Mouse (Mus musculus): ENCODE data around the gene Tlr5. TPM values are rescaled to one million over a fixed set of nuclear protein-coding genes. Genes with fewer than 3 reads are reported as not detected.

Gene Tlr5
- total and polyA plus RNA-seq, 3 experiments = not detected

DNA sequence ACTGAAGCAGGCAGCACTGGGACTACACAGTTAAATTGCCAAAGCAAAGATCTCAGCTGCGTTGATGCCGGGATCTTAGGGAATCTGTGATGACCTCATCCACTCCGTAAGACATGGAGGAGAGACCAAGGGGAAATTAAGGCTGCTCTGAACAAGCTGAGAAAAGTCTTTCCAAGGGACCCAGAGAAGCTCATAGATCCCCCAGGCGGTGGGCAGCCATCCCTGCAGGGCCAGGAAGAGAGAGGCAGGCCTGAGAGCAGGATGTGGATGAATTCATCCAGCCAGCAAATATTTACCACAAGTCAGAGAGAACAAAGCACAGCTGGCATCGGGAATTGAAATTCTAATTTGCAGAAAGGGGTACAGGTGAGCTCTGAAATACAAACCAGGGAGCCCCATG, 8.7 kb downstream of the Tlr5 start:
- no peak overlapping the region for H3K27ac ChIP-seq (ENCODE audit: control insufficient read depth, low read depth, low read length)
- no peak overlapping the region for H3K4me3 ChIP-seq (ENCODE audit: control insufficient read depth in 1 of 2, insufficient read depth in 1 of 2, low read depth in 2 of 2, low read length in 2 of 2)
- no peak for DNase-seq (ENCODE audit: low read depth, low spot score)
- H3K9ac ChIP-seq (ENCODE audit: control insufficient read depth, low read depth, low read length, poor library complexity, severe bottlenecking) = no peak overlapping the region
- TF ChIP-seq HCFC1 (IDR thresholded peaks at IDR 0.05; ENCODE audit: low read depth, low read length) (no peak), BHLHE40 (IDR thresholded peaks at IDR 0.05; ENCODE audit: borderline replicate concordance, low read depth, low read length) (no peak), ETS1 (IDR thresholded peaks at IDR 0.05; ENCODE audit: low read depth, low read length) (no peak), NRF1 (IDR thresholded peaks at IDR 0.05; ENCODE audit: insufficient read depth, low read depth, low read length, poor library complexity, severe bottlenecking) (no peak), POLR2AphosphoS2 (IDR thresholded peaks at IDR 0.05; ENCODE audit: low read length) (no peak), POLR2AphosphoS5 (IDR thresholded peaks at IDR 0.05; ENCODE audit: borderline replicate concordance, low read depth, low read length) (no peak), GATA1 (IDR thresholded peaks at IDR 0.05; ENCODE audit: low read depth, low read length) (no peak), MYC (IDR thresholded peaks at IDR 0.05; ENCODE audit: low read depth, low read length) (no peak), ZMIZ1 (IDR thresholded peaks at IDR 0.05; ENCODE audit: low read depth, low read length) (no peak), NELFE (IDR thresholded peaks at IDR 0.05; ENCODE audit: low read depth, low read length) (no peak), E2F4 (IDR thresholded peaks at IDR 0.05; ENCODE audit: borderline replicate concordance, low read depth, low read length) (no peak), USF2 (IDR thresholded peaks at IDR 0.05; ENCODE audit: borderline replicate concordance in 1 of 2, insufficient read depth in 1 of 2, low read depth in 1 of 2, low read length in 2 of 2) (no peak), CHD2 (IDR thresholded peaks at IDR 0.05; ENCODE audit: low read length) (no peak), EP300 (IDR thresholded peaks at IDR 0.05; ENCODE audit: low read depth in 1 of 2, low read length in 2 of 2) (no peak), UBTF (IDR thresholded peaks at IDR 0.05; ENCODE audit: borderline replicate concordance, insufficient read depth, low read depth, low read length) (no peak), USF1 (IDR thresholded peaks at IDR 0.05; ENCODE audit: low read depth, low read length) (no peak), ZC3H11A (IDR thresholded peaks at IDR 0.05; ENCODE audit: low read depth, low read length) (no peak), KAT2A (conservative IDR thresholded peaks at IDR 0.05; ENCODE audit: low read depth, low read length) (no peak)
- H3K9me3 ChIP-seq (replicated peaks; ENCODE audit: insufficient read depth, low read length) = no peaks in the 10 kb centered on the region
- H3K4me1 ChIP-seq (ENCODE audit: control insufficient read depth in 1 of 2, insufficient read depth in 2 of 2, low read length in 2 of 2) = no peaks in the 10 kb centered on the region
- no peaks in the 10 kb centered on the region for H3K79me2 ChIP-seq (ENCODE audit: control insufficient read depth, insufficient read depth, low read length, poor library complexity)
- H3K36me3 ChIP-seq (ENCODE audit: control insufficient read depth in 1 of 2, insufficient read depth in 2 of 2, low read length in 2 of 2) = no peaks in the 10 kb centered on the region; a peak in 1 of 4 replicates
- no peaks in the 10 kb centered on the region for H3K27me3 ChIP-seq (ENCODE audit: control insufficient read depth in 1 of 2, insufficient read depth in 2 of 2, low read length in 2 of 2)

- TF ChIP-seq EP300 (IDR thresholded peaks at IDR 0.05; ENCODE audit: low read depth in 1 of 2, low read length in 2 of 2) (no peak), BHLHE40 (IDR thresholded peaks at IDR 0.05; ENCODE audit: borderline replicate concordance, low read depth, low read length) (no peak), RCOR1 (IDR thresholded peaks at IDR 0.05; ENCODE audit: low read depth, low read length) (no peak), ELF1 (IDR thresholded peaks at IDR 0.05; ENCODE audit: low read depth, low read length) (no peak), MEF2A (IDR thresholded peaks at IDR 0.05; ENCODE audit: extremely low read depth, insufficient replicate concordance, low read depth, low read length, poor library complexity, severe bottlenecking) (no peak), TBP (IDR thresholded peaks at IDR 0.05; ENCODE audit: low read depth, low read length) (no peak), ZKSCAN1 (IDR thresholded peaks at IDR 0.05; ENCODE audit: low read depth, low read length) (no peak)
Observed at GRCm38 (mm10) chr1:182964855-182965466, 10.4 kb downstream of the Tlr5 start.

More at GRCm38 (mm10) chr1:182964855-182965466, 10.4 kb downstream of the Tlr5 start:
- Histone ChIP-seq H3K9me3 (replicated peaks; ENCODE audit: insufficient read depth, low read length) (no peaks in the 10 kb centered on the region), H3K27ac (ENCODE audit: control insufficient read depth, low read depth, low read length) (no peak overlapping the region), H3K79me2 (ENCODE audit: control insufficient read depth, insufficient read depth, low read length, poor library complexity) (no peaks in the 10 kb centered on the region), H3K4me1 (ENCODE audit: control insufficient read depth in 1 of 2, insufficient read depth in 2 of 2, low read length in 2 of 2) (no peaks in the 10 kb centered on the region), H3K36me3 (ENCODE audit: control insufficient read depth in 1 of 2, insufficient read depth in 2 of 2, low read length in 2 of 2) (no peaks in the 10 kb centered on the region; a peak in 1 of 4 replicates), H3K27me3 (ENCODE audit: control insufficient read depth in 1 of 2, insufficient read depth in 2 of 2, low read length in 2 of 2) (no peaks in the 10 kb centered on the region), H3K4me3 (ENCODE audit: control insufficient read depth in 1 of 2, insufficient read depth in 1 of 2, low read depth in 2 of 2, low read length in 2 of 2) (no peak overlapping the region), H3K9ac (ENCODE audit: control insufficient read depth, low read depth, low read length, poor library complexity, severe bottlenecking) (no peak overlapping the region)
- no peak for DNase-seq (ENCODE audit: low read depth, low spot score)

Data from MEL (cell line).